Mouse (Mus musculus) olfactory bulb, adult 2 months (tissue): Measurements from ENCODE around the gene Amotl2. TPM values are rescaled to one million over a fixed set of nuclear protein-coding genes. Genes with fewer than 3 reads are reported as not detected.

Experiments used
- H3K27ac ChIP-seq: fragments of 200-500 bp; 2 replicates; pipeline ENCODE4 v1.5.1; 2012; ENCODE audit warnings: low read depth, low read length; ENCODE audit not compliant: insufficient read depth
- H3K4me1 ChIP-seq: fragments of 200-500 bp; 2 replicates; pipeline ENCODE4 v1.6.1; 2012; ENCODE audit warnings: low read length; ENCODE audit not compliant: control insufficient read depth, insufficient read depth
- H3K4me3 ChIP-seq: fragments of 200-500 bp; 2 replicates; pipeline ENCODE4 v1.5.1; 2012; ENCODE audit warnings: mild to moderate bottlenecking, low read depth, low read length, moderate library complexity; ENCODE audit not compliant: insufficient read depth
- CTCF ChIP-seq: fragments of 200-500 bp; IDR thresholded peaks from 2 replicates; pipeline ENCODE4 v1.5.1; 2012; ENCODE audit warnings: low read depth, mild to moderate bottlenecking, low read length, moderate library complexity; ENCODE audit not compliant: insufficient read depth
- POLR2A ChIP-seq: fragments of 200-500 bp; IDR thresholded peaks from 2 replicates; pipeline ENCODE4 v1.6.1; 2012; ENCODE audit warnings: mild to moderate bottlenecking, low read depth, low read length, moderate library complexity; ENCODE audit not compliant: insufficient read depth
- WGBS: fragments of 180-500 bp; shearing (Covaris S2); methylation state at CpG from one replicate; pipeline ENCODE4 v1.1.7; 2018; 5-methylcytosine and 5-hydroxymethylcytosine counted together
- polyA plus RNA-seq: library from polyadenylated mRNA; stranded (reverse); fragments of >200 nt; gene quantifications from 2 replicates; pipeline ENCODE4 v1.2.4, GENCODE M21; 2012; ENCODE audit warnings: low replicate concordance; ENCODE audit not compliant: missing spikeins, insufficient read depth, insufficient read length

Gene Amotl2
- polyA plus RNA-seq, 1 experiment, result not detected

DNA sequence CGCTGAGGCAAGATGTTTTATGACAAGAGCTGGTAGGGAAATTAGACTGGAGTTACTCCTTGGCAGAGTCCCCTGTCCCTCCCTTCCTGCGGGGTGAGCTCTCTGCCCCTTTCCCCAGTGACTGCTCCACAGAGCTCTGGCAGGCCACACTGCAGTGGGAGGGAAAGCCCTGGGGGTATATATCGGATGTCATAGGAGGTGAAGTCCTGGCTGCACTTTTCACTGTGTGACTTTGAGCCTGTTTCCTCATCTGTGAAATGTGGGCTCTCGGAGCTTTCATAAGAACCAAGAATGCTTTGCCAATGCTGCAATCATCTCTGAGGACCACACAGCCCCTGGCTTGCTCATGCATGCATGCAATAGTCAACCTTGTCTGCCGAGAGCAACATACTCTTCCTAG is 30.3 kb downstream of the Amotl2 start:
- no peak overlapping the region for H3K27ac ChIP-seq
- WGBS, result 66% methylated on average over 5 of the region's 5 CpGs
- no peaks in the 10 kb centered on the region for H3K4me1 ChIP-seq
- no peak for TF ChIP-seq CTCF
- no peak overlapping the region for H3K4me3 ChIP-seq

DNA sequence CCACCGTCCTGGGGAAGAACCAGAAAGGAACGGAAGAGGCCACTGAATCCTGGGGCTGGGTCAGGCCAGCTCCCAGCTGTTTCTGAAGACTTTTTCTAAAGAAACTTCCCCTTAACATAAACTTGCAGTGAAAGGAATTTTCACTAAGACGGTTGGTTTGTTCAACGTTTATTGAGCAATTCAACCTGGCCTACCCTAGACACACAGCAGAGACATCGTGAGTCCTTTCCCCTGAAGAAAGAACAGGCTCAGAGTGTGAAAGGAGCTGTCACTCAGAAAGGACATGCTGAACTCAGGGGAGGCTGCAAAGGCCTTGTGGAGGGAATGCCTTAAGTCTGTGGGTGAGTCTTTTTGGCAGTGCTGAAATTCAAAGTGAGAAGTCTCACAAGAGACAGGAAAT is 31.4 kb downstream of the Amotl2 start:
- 70% methylated on average over 5 of the region's 5 CpGs for WGBS
- H3K27ac ChIP-seq, result no peak overlapping the region
- H3K4me1 ChIP-seq, result no peaks in the 10 kb centered on the region
- no peak for TF ChIP-seq POLR2A
- no peak overlapping the region for H3K4me3 ChIP-seq

DNA sequence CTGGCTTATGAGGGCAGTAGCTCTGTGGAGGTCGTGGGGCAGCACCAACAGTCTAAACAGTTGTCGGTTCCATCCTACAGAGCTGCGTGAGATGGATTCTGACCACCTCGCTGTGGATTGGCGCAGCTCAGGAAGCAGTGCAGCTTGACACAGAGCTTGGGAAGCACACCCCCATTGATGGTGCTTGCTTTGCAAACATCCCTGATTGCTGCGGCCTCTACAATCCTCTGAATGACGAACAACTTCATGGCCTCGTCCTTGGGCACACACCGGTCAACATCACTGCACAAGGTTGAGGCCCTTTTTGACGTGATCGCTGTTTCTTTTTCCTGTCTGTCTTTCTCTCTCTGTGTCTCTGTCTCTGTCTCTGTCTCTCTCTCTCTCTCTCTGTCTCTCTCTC is 32.7 kb downstream of the Amotl2 start:
- 91% methylated on average over 11 of the region's 11 CpGs for WGBS
- TF ChIP-seq CTCF (no peak), POLR2A (no peak)
- Histone ChIP-seq H3K27ac (no peak overlapping the region), H3K4me1 (no peaks in the 10 kb centered on the region), H3K4me3 (no peak overlapping the region)

DNA sequence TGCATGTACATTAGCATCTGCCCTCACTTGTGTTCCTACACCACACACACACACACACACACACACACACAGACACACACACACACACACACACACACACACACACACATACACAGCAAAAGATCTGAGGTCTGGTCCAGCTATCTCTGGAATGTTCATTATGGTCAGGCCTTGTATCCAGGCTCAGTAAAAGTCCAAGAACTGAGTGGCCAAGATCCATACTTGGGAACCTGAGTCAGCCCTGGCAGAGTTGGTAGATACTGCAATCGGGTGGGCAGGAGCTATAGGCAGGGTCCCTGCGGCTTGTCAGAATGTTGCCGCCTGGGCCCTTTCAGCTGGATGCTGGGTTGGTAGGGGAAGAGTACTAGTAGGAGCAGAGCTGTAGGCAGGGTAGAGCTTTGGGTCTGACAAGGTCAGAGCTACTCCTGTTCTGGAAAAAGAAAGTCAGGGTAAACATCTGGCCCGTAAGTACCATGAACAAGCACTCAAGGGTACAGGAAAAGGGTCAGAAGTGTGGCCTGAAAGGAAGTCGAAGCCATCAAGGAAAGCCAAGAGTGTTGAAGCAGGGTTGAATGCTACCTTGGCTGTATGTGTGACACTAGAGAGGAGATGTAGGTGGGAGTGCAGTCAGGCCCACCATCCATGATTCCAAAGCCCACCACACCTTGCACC is 35.3 kb downstream of the Amotl2 start:
- no peak overlapping the region for H3K27ac ChIP-seq
- TF ChIP-seq POLR2A, result no peak
- no peak for TF ChIP-seq CTCF
- whole genome bisulfite sequencing, result 95% methylated on average over 5 of the region's 5 CpGs
- H3K4me3 ChIP-seq, result no peak overlapping the region
- H3K4me1 ChIP-seq, result no peaks in the 10 kb centered on the region

DNA sequence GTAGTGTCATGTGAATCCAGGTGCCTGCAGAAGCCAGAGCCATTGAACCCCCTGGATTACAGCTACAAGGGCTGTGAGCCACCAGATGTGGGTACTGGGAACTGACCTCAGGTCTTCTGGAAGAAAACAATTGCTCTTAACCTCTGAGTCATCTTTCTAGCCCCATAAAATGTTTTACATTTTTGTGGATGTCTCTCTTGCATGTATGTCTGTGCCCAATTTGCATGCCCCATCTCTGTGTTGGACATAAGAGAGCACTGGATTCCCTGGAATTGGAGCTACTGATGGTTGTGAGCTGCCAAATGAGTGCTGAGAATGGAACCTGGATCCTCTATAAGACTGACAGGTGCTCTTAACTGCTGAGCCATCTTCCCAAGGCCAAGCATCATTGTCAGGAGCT is 36.8 kb downstream of the Amotl2 start:
- TF ChIP-seq POLR2A (no peak), CTCF (no peak)
- H3K4me3 ChIP-seq, result no peak overlapping the region

DNA sequence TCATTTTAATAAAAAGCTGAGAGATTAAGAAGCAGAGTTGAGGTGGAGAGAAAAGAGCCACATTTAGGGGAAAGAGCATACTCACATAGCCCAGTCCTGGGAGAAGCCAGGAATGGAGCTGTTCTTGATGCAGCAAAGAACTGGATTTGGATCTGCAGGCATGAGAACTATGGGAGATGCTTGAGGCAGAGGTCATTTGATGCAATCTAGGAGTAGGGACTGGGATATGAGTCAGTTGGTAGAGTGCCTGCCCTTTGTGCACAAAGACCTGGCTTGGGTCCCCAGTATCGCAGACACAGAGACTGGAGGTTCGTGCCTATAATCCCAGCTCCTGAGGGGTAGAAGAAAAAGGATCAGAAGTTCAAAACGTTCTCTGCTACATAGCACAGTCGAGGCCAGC is 38.7 kb downstream of the Amotl2 start:
- Histone ChIP-seq H3K4me1 (no peaks in the 10 kb centered on the region), H3K27ac (no peak overlapping the region), H3K4me3 (no peak overlapping the region)
- no peak for TF ChIP-seq POLR2A
- no peak for TF ChIP-seq CTCF
- 75% methylated on average over 4 of the region's 4 CpGs for WGBS

More for the DNA sequence above, 36.8 kb downstream of the Amotl2 start:
- H3K27ac ChIP-seq, result no peak overlapping the region
- no peaks in the 10 kb centered on the region for H3K4me1 ChIP-seq

DNA sequence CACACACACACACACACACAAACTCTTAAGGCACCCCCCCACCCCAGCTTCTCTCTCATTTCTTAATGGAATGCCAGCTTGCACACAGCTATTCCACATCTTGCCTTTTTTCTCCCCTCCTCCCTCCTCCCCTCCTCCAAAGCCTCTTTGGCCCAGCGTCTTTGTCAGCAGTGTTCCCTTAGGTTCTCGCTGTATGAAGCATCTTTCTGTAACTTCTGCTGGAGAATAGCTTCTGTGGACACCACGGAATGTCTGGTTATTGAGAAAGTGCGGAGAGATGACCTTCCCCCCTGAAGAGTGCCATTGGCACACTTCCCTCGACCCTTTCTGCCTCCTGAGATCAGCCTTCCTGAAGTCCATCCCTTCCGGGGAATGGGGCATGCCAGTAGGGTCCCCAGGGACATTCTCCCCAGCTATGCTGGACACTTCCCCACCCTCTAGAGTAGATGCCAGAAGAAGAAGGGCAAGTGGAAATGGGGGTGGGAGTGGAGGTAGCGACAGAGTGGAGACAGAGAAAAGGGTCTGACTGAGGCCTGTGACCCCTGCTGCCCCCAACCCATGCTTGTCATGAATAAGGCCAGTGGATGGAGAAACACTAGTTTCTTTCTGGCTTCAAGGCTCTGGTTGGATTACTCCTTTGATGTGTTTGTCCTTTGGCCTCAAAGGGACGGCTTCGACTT is 39.3 kb downstream of the Amotl2 start:
- TF ChIP-seq POLR2A (no peak), CTCF (no peak)
- WGBS, result 81% methylated on average over 9 of the region's 9 CpGs
- H3K4me3 ChIP-seq, result no peak overlapping the region
- no peaks in the 10 kb centered on the region for H3K4me1 ChIP-seq
- H3K27ac ChIP-seq, result no peak overlapping the region

DNA sequence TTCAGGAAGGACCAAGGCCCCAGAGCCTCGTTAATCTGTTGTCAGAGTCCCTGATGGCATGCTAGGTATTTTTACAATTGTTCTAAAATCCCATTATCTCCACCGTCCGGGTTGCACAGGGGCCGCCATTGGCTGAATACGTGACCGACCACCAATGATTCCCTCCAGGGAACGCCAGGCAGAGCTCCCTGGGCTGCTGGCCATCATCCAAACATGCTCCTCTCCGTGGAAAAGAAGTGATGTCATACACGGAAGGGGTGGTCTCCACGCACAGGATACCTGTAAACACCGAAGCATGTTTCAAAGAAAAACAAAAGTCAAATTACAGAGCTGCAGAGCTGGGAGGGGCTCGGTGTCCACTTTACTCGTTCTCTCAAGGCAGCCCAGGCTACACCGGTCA is 39.9 kb downstream of the Amotl2 start:
- WGBS, result 66% methylated on average over 14 of the region's 14 CpGs
- H3K4me1 ChIP-seq, result no peaks in the 10 kb centered on the region
- H3K4me3 ChIP-seq, result no peak overlapping the region
- no peak overlapping the region for H3K27ac ChIP-seq
- TF ChIP-seq CTCF (no peak), POLR2A (no peak)

DNA sequence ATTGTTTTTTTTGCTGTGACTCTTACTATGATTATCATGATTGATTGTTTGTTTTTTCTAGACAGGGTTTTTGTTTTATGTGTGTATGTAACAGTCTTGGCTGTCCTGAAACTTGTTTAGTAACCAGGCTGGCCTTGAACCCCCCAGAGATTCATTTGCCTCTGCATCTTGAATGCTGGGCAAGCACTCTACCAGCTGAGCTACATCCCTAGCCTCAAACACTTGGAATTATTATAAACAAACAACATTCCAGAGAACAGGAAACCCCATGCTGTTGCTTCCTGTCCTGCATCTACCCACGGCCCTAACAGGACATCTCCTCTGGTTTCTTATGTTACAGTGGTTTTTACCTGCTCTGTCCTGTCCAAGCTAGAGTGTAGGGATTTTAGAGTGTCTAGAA is 42.4 kb downstream of the Amotl2 start:
- 92% methylated on average over 1 of the region's 1 CpGs for WGBS
- Histone ChIP-seq H3K27ac (no peak overlapping the region), H3K4me1 (no peaks in the 10 kb centered on the region), H3K4me3 (no peak overlapping the region)
- TF ChIP-seq CTCF, result no peak
- TF ChIP-seq POLR2A, result no peak
